Mouse (Mus musculus) kidney, postnatal 0 days (tissue): ENCODE data around the gene Rtkn2. TPM values are rescaled to one million over a fixed set of nuclear protein-coding genes. Genes with fewer than 3 reads are reported as not detected.

Experiments used
- ATAC-seq: fragments of 200-750 bp; cut with Nextera tagmentation; replicated peaks from 2 replicates; pipeline ENCODE4 v1.8.0; 2017; ENCODE audit warnings: low read depth, moderate number of reproducible peaks, moderate TSS enrichment, moderate library complexity; ENCODE audit not compliant: low FRiP score
- DNase-seq: peaks from one replicate; pipeline ENCODE4 v3.0.0-alpha.2; 2016; ENCODE audit warnings: low spot score
- H3K27ac ChIP-seq: fragments of 300-500 bp; sonication (generic); 2 replicates; pipeline ENCODE4 v1.5.1; 2014; ENCODE audit warnings: mild to moderate bottlenecking
- H3K27me3 ChIP-seq: fragments of 300-500 bp; sonication (generic); 2 replicates; pipeline ENCODE4 v1.6.1; 2014; ENCODE audit warnings: low read length, mixed read lengths; ENCODE audit not compliant: insufficient read depth
- H3K36me3 ChIP-seq: fragments of 300-500 bp; sonication (generic); 2 replicates; pipeline ENCODE4 v1.6.1; 2014; ENCODE audit warnings: low read length, mixed read lengths; ENCODE audit not compliant: insufficient read depth
- H3K4me1 ChIP-seq: fragments of 300-500 bp; sonication (generic); replicated peaks from 2 replicates; pipeline ENCODE4 v1.6.1; 2014; ENCODE audit warnings: antibody characterized with exemption, low read length, mixed read lengths; ENCODE audit not compliant: insufficient read depth
- H3K4me2 ChIP-seq: fragments of 300-500 bp; sonication (generic); 2 replicates; pipeline ENCODE4 v1.6.1; 2014; ENCODE audit warnings: mild to moderate bottlenecking, low read length, moderate library complexity, mixed read lengths
- H3K4me3 ChIP-seq: fragments of 300-500 bp; sonication (generic); replicated peaks from 2 replicates; pipeline ENCODE4 v1.5.1; 2014; ENCODE audit warnings: low read depth, low read length
- H3K9ac ChIP-seq: fragments of 300-500 bp; sonication (generic); 2 replicates; pipeline ENCODE4 v1.6.1; 2014; ENCODE audit warnings: low read depth, low read length
- H3K9me3 ChIP-seq: fragments of 300-500 bp; sonication (generic); replicated peaks from 2 replicates; pipeline ENCODE4 v1.6.1; 2016; ENCODE audit warnings: low read length, inconsistent platforms, mixed read lengths
- CTCF ChIP-seq: IDR thresholded peaks from 2 replicates; pipeline ENCODE4 v1.5.1; 2016; ENCODE audit warnings: antibody characterized with exemption, low read depth, mild to moderate bottlenecking, moderate library complexity
- WGBS: fragments of 180-500 bp; shearing (Covaris S2); extraction: QIAGEN DNeasy Blood & Tissue Kit; methylation state at CpG from one replicate; pipeline ENCODE4 v1.1.7; 2014; 5-methylcytosine and 5-hydroxymethylcytosine counted together
- polyA plus RNA-seq: library from polyadenylated mRNA; unstranded; fragments of >200 nt; fragmentation: Nextera tagmentation; extraction: Ambion mirVana; gene quantifications from 2 replicates; pipeline ENCODE4 v1.2.1, GENCODE M21; 2015

The Rtkn2 gene
- polyA plus RNA-seq, 1 experiment from 2014 or later, result 4.4 TPM

GRCm38 (mm10) chr10:67943513-67943912 is 35.9 kb upstream of the Rtkn2 start:
- Histone ChIP-seq H3K36me3 (no peaks in the 10 kb centered on the region), H3K9me3 (no peaks in the 10 kb centered on the region), H3K4me2 (no peak overlapping the region), H3K9ac (no peak overlapping the region), H3K4me3 (no peak overlapping the region), H3K27me3 (no peaks in the 10 kb centered on the region), H3K27ac (no peak overlapping the region), H3K4me1 (no peaks in the 10 kb centered on the region)
- ATAC-seq (no peak), DNase-seq (no peak)
- 83% methylated on average over 4 of the region's 4 CpGs for WGBS
- no peak for TF ChIP-seq CTCF

DNA sequence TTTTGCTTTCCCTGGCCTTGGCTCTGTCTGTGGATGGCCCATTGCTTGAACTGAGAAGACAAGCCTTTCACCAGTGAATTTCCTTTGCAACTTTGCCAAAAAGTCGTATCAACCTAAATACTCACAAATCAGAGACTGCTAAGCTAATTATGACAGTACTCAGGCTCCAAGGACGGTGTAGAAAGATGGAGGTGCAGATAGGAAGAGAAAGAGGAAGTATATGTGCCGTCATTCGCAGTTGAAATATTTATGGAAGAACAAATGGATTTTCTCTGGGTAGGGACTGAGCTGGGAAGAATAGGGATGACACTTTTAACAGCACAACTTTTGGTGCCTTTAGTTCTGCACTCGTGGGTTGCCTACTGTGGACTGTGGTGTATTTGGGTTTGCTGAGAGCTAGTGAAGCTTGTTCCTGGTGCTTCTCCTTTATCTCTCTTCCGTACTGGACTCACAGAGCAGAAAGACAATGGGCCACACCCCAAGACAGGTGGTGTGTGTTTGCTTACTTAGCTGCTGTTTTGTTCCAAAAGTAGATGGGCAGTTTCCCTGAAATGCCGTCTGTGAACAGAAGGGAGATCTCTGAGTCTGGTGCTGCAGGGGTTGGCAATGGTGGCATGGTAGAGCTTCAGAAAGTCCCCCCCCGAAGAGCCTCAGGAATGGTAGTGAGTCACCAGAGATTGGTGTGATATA is 29.2 kb upstream of the Rtkn2 start:
- Histone ChIP-seq H3K4me3 (no peak overlapping the region), H3K36me3 (no peaks in the 10 kb centered on the region), H3K9me3 (no peaks in the 10 kb centered on the region), H3K4me2 (no peak overlapping the region), H3K9ac (no peak overlapping the region), H3K27me3 (no peaks in the 10 kb centered on the region), H3K27ac (no peak overlapping the region), H3K4me1 (no peaks in the 10 kb centered on the region)
- no peak for DNase-seq
- WGBS, result 64% methylated on average over 8 of the region's 8 CpGs
- no peak for TF ChIP-seq CTCF
- no peak for ATAC-seq

GRCm38 (mm10) chr10:67951690-67952089 is 27.7 kb upstream of the Rtkn2 start:
- Histone ChIP-seq H3K27ac (no peak overlapping the region), H3K4me2 (no peak overlapping the region)
- DNase-seq, result no peak

GRCm38 (mm10) chr10:67955982-67956381 is 23.4 kb upstream of the Rtkn2 start:
- WGBS, result 93% methylated on average over 2 of the region's 2 CpGs
- no peak overlapping the region for H3K9ac ChIP-seq
- DNase-seq, result no peak
- H3K9me3 ChIP-seq, result no peaks in the 10 kb centered on the region
- no peak overlapping the region for H3K27ac ChIP-seq
- no peaks in the 10 kb centered on the region for H3K27me3 ChIP-seq
- no peaks in the 10 kb centered on the region for H3K36me3 ChIP-seq
- no peaks in the 10 kb centered on the region for H3K4me1 ChIP-seq
- H3K4me3 ChIP-seq, result no peak overlapping the region
- no peak for ATAC-seq
- H3K4me2 ChIP-seq, result no peak overlapping the region
- no peak for TF ChIP-seq CTCF

More at GRCm38 (mm10) chr10:67951690-67952089, 27.7 kb upstream of the Rtkn2 start:
- Histone ChIP-seq H3K4me3 (no peak overlapping the region), H3K9me3 (no peaks in the 10 kb centered on the region), H3K9ac (no peak overlapping the region), H3K27me3 (no peaks in the 10 kb centered on the region), H3K4me1 (no peaks in the 10 kb centered on the region), H3K36me3 (no peaks in the 10 kb centered on the region)
- WGBS, result 74% methylated on average over 4 of the region's 4 CpGs
- ATAC-seq, result no peak
- no peak for TF ChIP-seq CTCF

- TF ChIP-seq CTCF, result no peak
- 69% methylated on average over 3 of the region's 3 CpGs for WGBS
- no peak overlapping the region for H3K4me3 ChIP-seq
- no peak overlapping the region for H3K27ac ChIP-seq
- no peak overlapping the region for H3K9ac ChIP-seq
- no peaks in the 10 kb centered on the region for H3K4me1 ChIP-seq
- H3K4me2 ChIP-seq, result no peak overlapping the region
- no peaks in the 10 kb centered on the region for H3K9me3 ChIP-seq
- DNase-seq (no peak), ATAC-seq (no peak)
- H3K36me3 ChIP-seq, result no peaks in the 10 kb centered on the region
- H3K27me3 ChIP-seq, result no peaks in the 10 kb centered on the region
Observed at GRCm38 (mm10) chr10:67959982-67960381, 19.4 kb upstream of the Rtkn2 start.

- WGBS, result 72% methylated on average over 10 of the region's 10 CpGs
- no peak overlapping the region for H3K4me3 ChIP-seq
- no peak for DNase-seq
- no peak overlapping the region for H3K9ac ChIP-seq
- H3K4me2 ChIP-seq, result no peak overlapping the region
- ATAC-seq, result no peak
- no peak for TF ChIP-seq CTCF
- H3K27ac ChIP-seq, result no peak overlapping the region
- no peaks in the 10 kb centered on the region for H3K9me3 ChIP-seq
- no peaks in the 10 kb centered on the region for H3K27me3 ChIP-seq
- H3K4me1 ChIP-seq, result no peaks in the 10 kb centered on the region
- no peaks in the 10 kb centered on the region for H3K36me3 ChIP-seq
Observed at GRCm38 (mm10) chr10:67962496-67962895, 16.9 kb upstream of the Rtkn2 start.

DNA sequence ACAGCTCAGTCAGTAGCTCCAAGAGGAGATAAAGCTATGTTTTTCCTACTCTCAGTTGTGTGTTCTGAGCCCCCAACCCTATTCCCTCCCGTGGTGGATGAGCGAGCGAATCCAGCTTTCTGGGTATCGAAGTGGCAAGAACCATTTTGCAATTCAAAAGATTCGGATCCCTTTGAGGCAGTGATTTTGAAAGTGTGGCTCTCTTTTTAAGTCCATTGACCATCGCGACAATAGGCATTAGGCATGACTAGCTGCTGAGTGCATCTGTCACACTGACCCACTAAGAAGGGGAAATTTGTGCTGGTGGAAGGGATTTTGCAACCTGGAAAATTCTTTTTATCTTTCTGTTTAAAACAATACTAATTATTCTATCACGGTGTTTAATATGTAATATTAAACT is 15.3 kb upstream of the Rtkn2 start:
- TF ChIP-seq CTCF, result no peak
- DNase-seq (no peak), ATAC-seq (no peak)
- 76% methylated on average over 8 of the region's 8 CpGs for WGBS
- no peak overlapping the region for H3K9ac ChIP-seq
- no peak overlapping the region for H3K4me3 ChIP-seq
- no peaks in the 10 kb centered on the region for H3K27me3 ChIP-seq
- H3K36me3 ChIP-seq, result no peaks in the 10 kb centered on the region
- H3K4me2 ChIP-seq, result no peak overlapping the region
- no peaks in the 10 kb centered on the region for H3K9me3 ChIP-seq
- H3K4me1 ChIP-seq, result no peaks in the 10 kb centered on the region
- H3K27ac ChIP-seq, result no peak overlapping the region
